Mouse (Mus musculus): ENCODE data around the gene Cct8l1. TPM values are rescaled to one million over a fixed set of nuclear protein-coding genes. Genes with fewer than 3 reads are reported as not detected.

Cct8l1 gene
- polyA plus RNA-seq, 1 experiment from 2014 or later = not detected

GRCm38 (mm10) chr5:25550912-25551311, 35.0 kb downstream of the Cct8l1 start:
- ATAC-seq (ENCODE audit: low FRiP score, low TSS enrichment) = no peak

GRCm38 (mm10) chr5:25554210-25554609, 38.3 kb downstream of the Cct8l1 start:
- no peak overlapping the region for H3K4me3 ChIP-seq (replicated peaks; ENCODE audit: low read depth, low read length)
- no peak for DNase-seq
- 86% methylated on average over 1 of the region's 1 CpGs for WGBS
- H3K4me2 ChIP-seq (ENCODE audit: low read length) = no peak overlapping the region
- H3K9ac ChIP-seq (replicated peaks; ENCODE audit: low read length) = no peak overlapping the region
- no peaks in the 10 kb centered on the region for H3K4me1 ChIP-seq (ENCODE audit: control insufficient read depth, insufficient read depth, low read length)
- no peak overlapping the region for H3K27ac ChIP-seq (replicated peaks; ENCODE audit: low read depth, low read length)
- no peaks in the 10 kb centered on the region for H3K9me3 ChIP-seq (ENCODE audit: control insufficient read depth, low read length)
- no peak for ATAC-seq (ENCODE audit: low FRiP score, low TSS enrichment)
- no peaks in the 10 kb centered on the region for H3K27me3 ChIP-seq (ENCODE audit: control insufficient read depth, insufficient read depth, low read length)
- no peaks in the 10 kb centered on the region for H3K36me3 ChIP-seq (ENCODE audit: control insufficient read depth, insufficient read depth, low read length)

More at GRCm38 (mm10) chr5:25550912-25551311, 35.0 kb downstream of the Cct8l1 start:
- H3K27ac ChIP-seq (replicated peaks; ENCODE audit: low read depth, low read length) = no peak overlapping the region
- no peak for DNase-seq
- no peaks in the 10 kb centered on the region for H3K9me3 ChIP-seq (ENCODE audit: control insufficient read depth, low read length)
- no peaks in the 10 kb centered on the region for H3K36me3 ChIP-seq (ENCODE audit: control insufficient read depth, insufficient read depth, low read length)
- H3K9ac ChIP-seq (replicated peaks; ENCODE audit: low read length) = no peak overlapping the region
- no peaks in the 10 kb centered on the region for H3K4me1 ChIP-seq (ENCODE audit: control insufficient read depth, insufficient read depth, low read length)
- H3K27me3 ChIP-seq (ENCODE audit: control insufficient read depth, insufficient read depth, low read length) = no peaks in the 10 kb centered on the region
- H3K4me2 ChIP-seq (ENCODE audit: low read length) = no peak overlapping the region
- WGBS = 91% methylated on average over 1 of the region's 1 CpGs
- no peak overlapping the region for H3K4me3 ChIP-seq (replicated peaks; ENCODE audit: low read depth, low read length)

GRCm38 (mm10) chr5:25554689-25555088, 38.8 kb downstream of the Cct8l1 start:
- H3K36me3 ChIP-seq (ENCODE audit: control insufficient read depth, insufficient read depth, low read length) = no peaks in the 10 kb centered on the region
- DNase-seq = no peak
- H3K9ac ChIP-seq (replicated peaks; ENCODE audit: low read length) = no peak overlapping the region
- ATAC-seq (ENCODE audit: low FRiP score, low TSS enrichment) = no peak
- no peak overlapping the region for H3K4me2 ChIP-seq (ENCODE audit: low read length)
- H3K27ac ChIP-seq (replicated peaks; ENCODE audit: low read depth, low read length) = no peak overlapping the region
- H3K9me3 ChIP-seq (ENCODE audit: control insufficient read depth, low read length) = no peaks in the 10 kb centered on the region
- H3K4me3 ChIP-seq (replicated peaks; ENCODE audit: low read depth, low read length) = no peak overlapping the region
- 56% methylated on average over 1 of the region's 1 CpGs for WGBS
- H3K4me1 ChIP-seq (ENCODE audit: control insufficient read depth, insufficient read depth, low read length) = no peaks in the 10 kb centered on the region
- H3K27me3 ChIP-seq (ENCODE audit: control insufficient read depth, insufficient read depth, low read length) = no peaks in the 10 kb centered on the region

- no peak overlapping the region for H3K4me2 ChIP-seq (ENCODE audit: low read length)
- H3K27me3 ChIP-seq (ENCODE audit: control insufficient read depth, insufficient read depth, low read length) = no peaks in the 10 kb centered on the region
- no peak for ATAC-seq (ENCODE audit: low FRiP score, low TSS enrichment)
- H3K4me3 ChIP-seq (replicated peaks; ENCODE audit: low read depth, low read length) = no peak overlapping the region
- DNase-seq = no peak
- H3K9me3 ChIP-seq (ENCODE audit: control insufficient read depth, low read length) = no peaks in the 10 kb centered on the region
- H3K27ac ChIP-seq (replicated peaks; ENCODE audit: low read depth, low read length) = no peak overlapping the region
- no peaks in the 10 kb centered on the region for H3K4me1 ChIP-seq (ENCODE audit: control insufficient read depth, insufficient read depth, low read length)
- no peak overlapping the region for H3K9ac ChIP-seq (replicated peaks; ENCODE audit: low read length)
- 83% methylated on average over 5 of the region's 5 CpGs for WGBS
- H3K36me3 ChIP-seq (ENCODE audit: control insufficient read depth, insufficient read depth, low read length) = no peaks in the 10 kb centered on the region
Observed at GRCm38 (mm10) chr5:25555684-25556083, 39.8 kb downstream of the Cct8l1 start.

GRCm38 (mm10) chr5:25556363-25556762, 40.5 kb downstream of the Cct8l1 start:
- Histone ChIP-seq H3K36me3 (ENCODE audit: control insufficient read depth, insufficient read depth, low read length) (no peaks in the 10 kb centered on the region), H3K27ac (replicated peaks; ENCODE audit: low read depth, low read length) (no peak overlapping the region), H3K27me3 (ENCODE audit: control insufficient read depth, insufficient read depth, low read length) (no peaks in the 10 kb centered on the region), H3K4me2 (ENCODE audit: low read length) (no peak overlapping the region), H3K4me3 (replicated peaks; ENCODE audit: low read depth, low read length) (no peak overlapping the region), H3K4me1 (ENCODE audit: control insufficient read depth, insufficient read depth, low read length) (no peaks in the 10 kb centered on the region), H3K9me3 (ENCODE audit: control insufficient read depth, low read length) (no peaks in the 10 kb centered on the region), H3K9ac (replicated peaks; ENCODE audit: low read length) (no peak overlapping the region)
- whole genome bisulfite sequencing = 85% methylated on average over 5 of the region's 5 CpGs
- ATAC-seq (ENCODE audit: low FRiP score, low TSS enrichment) = no peak
- DNase-seq = no peak

Other genes starting within 250 kb of the Cct8l1 start
- gene Kmt2c, start 17.3 kb upstream of the Cct8l1 start, polyA plus RNA-seq (2014; fragmentation: Nextera tagmentation; extraction: Ambion mirVana) = 30.2 and 32.8 TPM in 2 replicates
- 4.4 TPM in 2 replicates for gene Xrcc2, start 189.8 kb downstream of the Cct8l1 start, polyA plus RNA-seq (2014; fragmentation: Nextera tagmentation; extraction: Ambion mirVana)
- 28.9 and 31.2 TPM in 2 replicates for gene Actr3b, start 243.9 kb downstream of the Cct8l1 start, polyA plus RNA-seq (2014; fragmentation: Nextera tagmentation; extraction: Ambion mirVana)